Mouse (Mus musculus): ENCODE measurements around the gene Ak9.

Ak9 gene

GRCm38 (mm10) chr10:41480938-41481880 is 177.4 kb downstream of the Ak9 start:
- no peak for DNase-seq (ENCODE audit: low read depth in 1 of 2, low spot score in 2 of 2)

GRCm38 (mm10) chr10:41482446-41482845 is 178.7 kb downstream of the Ak9 start:
- no peak for DNase-seq (ENCODE audit: low read depth in 1 of 2, low spot score in 2 of 2)

All from monocyte, adult 2 months (primary cell).